Mouse (Mus musculus) cerebellum, adult 18-20 months (tissue): ENCODE results near the gene Pdcd1.
"Not testable (repeated sequence)": the region's sequence is repeated elsewhere in the genome, so short reads cannot be mapped to it uniquely, and the experiment has no call there.

Experiments used
- DNase-seq, 2 experiments: peaks; one replicate each; pipeline ENCODE4 v3.0.0; 2021

Gene Pdcd1

DNA sequence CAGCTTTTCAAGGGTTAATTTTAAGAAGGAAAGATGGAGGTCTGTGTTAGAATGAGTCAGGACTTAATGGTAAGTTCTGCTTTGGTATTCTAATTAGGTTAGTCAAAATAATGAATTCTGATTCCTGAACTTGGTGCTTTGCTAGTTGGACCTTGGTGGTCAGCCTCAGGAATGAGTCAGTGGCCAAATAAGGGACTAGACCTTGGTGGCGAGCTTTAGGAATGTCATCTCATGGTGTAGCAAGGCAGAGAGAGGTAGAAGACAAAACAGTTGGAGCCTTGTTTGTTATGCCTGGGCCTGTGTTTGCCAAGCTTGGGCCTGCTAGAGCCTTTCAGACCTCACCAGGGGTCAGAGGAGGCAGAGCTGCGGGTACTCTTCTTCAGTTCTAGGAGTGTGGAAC is 23.6 kb downstream of the Pdcd1 start:
- no peak for DNase-seq

DNA sequence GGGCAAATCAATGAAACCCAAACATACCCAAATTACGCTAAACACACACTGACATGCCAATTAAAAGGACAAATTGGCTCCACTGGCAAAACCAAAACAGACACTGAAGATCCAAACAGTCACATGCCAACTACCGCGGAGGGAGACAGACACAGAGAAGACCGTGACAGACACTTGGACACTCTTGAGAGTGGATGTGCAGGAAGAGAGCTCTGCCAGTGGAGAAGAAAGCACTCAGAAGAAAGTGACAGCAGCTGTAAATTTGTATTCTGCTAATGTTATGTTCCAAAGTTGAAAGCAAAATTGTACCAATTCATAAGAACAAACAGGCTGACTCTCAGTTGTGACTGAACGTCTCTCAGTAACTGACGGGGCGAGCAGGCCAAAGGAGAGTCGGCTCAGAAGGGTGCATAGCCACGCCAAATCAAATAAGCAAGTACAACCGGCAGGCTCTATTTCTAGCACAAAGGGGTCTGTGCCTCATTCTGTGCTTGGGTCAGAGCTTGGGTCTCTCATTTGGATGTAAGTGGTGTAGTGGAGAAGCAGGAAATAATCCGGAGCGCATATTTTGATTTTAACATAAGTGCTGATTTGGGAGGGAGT is 24.7 kb downstream of the Pdcd1 start:
- DNase-seq: no peak

DNA sequence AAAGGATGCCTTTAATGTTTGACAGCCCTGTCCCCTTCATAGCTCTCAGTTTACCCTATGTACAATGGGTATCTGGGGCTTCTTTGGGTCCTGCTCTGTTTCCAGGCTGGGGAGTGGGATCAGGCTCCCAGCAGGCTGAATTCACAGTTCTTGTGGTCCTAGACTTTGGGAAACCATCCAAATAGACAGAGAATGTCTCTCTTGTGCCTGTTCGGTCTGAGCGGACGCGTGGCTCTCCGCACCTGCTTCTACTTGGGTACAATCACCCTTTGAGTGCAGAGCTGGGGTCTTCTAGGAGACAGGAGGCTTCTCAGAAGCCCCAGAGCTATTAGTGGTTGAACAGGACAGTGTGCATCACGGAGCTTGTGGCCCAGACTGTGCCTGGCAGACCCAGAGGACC is 32.2 kb downstream of the Pdcd1 start, which contains the start of gene Neu4:
TSS of gene Neu4 (plus strand) at position 301 of the 400 bp plus-strand sequence.
- DNase-seq: no peak

DNA sequence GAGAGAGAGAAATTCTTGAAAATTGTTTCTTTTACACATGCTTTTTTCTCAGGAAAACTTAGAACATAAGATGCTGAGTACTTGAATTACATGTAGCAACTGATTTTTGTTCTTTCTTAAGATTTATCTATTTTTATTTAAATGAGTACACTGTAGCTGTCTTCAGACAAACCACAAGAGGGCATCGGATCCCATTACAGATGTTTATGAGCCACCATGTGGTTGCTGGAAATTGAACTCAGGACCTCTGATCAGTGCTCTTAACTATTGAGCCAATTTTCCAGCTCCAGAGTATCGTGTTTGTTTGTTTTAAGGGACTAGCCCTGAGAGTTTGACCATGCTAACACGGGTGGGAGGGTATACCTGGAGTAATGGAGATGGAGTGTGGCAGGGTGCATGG is 40.7 kb downstream of the Pdcd1 start:
- DNase-seq: no peak

DNA sequence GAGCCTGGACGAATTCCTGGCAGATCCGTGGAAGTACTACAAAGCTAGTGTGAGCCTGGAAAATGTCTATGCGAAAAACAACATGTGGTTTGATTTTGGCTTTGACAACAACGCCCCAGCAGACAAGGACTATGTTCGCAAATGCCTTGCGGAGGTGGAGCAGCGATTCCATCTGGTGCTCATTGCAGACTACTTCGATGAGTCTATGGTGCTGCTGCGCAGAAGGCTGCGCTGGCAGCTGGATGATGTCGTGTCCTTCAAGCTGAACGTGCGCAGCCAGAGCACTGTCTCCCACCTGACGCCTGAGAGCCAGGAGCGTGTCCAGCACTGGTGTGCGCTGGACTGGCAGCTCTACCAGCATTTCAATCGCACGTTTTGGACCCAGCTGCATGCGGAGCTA is 43.5 kb downstream of the Pdcd1 start:
- DNase-seq: not testable (repeated sequence)

DNA sequence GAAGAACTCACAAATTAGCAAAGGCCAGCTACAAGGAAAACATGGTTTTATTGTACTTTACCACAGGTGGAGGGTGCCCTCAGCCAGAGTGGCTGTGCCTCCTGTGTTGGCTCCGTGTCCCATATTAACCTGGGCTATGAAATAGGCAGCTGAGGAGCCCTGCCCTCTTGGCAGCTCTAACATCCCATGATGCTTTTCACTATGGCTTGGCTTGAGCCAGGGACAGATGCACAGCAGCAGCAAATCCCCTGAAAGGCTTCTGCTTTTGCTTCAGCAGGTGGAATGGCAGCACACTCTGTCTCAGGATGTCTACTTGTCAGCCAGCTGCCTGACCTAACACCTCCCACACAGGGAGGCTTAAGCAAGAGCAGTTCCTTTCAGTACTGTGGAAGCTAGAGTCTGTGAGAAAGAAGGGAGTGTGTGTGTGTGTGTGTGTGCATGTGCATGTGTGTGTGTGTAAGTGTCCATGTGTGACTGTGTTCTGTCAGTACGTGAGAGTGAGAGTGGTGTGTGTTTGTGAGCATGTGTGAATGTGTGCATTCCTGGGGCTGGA is 46.3 kb downstream of the Pdcd1 start:
- DNase-seq: not testable (repeated sequence)

DNA sequence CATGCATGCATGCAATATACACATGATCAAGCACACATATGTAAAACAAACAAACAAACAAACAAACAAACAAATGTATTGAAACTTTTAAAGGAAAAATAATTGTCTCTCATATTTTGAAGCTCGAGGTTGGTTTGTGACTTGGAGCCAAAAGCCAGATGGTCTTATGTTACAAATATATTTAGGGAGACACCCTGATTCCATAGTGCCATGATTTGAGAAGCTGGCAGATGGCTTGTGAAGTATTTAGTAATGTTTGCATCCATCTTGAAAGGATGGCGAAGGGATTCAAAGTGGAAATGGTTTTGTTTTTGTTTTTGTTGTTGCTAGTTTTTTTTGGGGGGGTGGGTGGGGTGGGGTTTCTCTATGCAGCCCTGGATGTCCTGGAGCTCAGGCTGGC is 51.3 kb downstream of the Pdcd1 start:
- DNase-seq: no peak

DNA sequence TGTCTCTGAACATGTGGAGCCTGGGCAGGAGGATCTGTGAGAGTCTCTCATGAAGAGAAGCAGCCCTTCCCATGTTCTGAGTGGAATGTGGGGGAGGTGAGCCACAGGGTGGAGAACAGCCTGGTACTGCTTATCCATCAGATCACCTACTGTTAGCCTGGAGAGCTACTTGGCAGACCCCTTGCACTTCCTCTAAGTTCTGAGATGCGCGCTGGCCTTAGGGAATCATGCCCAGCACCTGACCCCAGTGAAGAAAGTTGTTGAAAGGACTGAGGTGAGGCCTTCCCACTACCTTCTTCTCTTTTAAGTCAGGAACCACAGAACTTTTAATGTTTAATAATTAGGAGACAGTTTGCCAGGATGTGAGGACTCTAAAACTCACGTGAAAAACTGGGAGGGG is 60.9 kb downstream of the Pdcd1 start:
- not testable (repeated sequence) for DNase-seq

DNA sequence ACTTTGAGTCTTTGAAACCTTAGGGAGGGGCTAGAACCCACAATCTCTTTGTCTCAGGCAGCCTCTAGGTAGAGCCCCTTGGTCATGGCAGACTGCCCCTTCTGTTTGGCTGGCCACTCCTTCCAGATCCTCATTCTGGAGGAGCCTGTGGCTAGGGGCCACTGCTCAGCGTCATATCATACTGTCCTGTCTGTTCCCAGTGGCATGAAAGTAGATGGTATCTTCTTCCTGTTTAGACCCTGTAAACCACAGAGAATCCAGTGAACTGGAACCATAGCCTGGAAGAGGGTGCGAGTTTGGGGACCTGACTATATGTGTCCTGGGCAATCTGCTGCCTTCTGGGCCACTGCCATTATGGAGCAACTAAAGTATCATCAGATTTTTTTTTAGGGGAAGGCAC is 61.3 kb downstream of the Pdcd1 start:
- not testable (repeated sequence) for DNase-seq

DNA sequence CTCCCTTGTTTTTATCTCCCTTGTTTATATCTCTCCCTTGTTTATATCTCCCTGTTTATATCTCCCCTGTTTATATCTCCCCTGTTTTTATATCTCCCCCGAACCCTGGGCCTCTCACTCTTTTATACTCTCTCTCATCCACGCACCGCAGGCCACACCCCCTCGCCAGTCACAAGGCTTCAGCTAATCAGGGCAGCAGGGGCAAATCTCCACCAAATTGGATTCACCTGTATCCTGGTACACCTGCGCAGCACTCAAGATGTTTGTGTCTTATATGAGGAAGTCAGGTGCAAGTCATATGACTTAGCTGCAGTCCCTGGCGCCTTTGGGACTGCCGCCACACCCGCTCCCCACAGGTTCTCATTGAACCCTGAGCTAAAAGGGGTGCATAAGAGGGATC is 62.1 kb downstream of the Pdcd1 start, which contains the start of gene Gal3st2c:
TSS of gene Gal3st2c (plus strand) at position 301 of the 400 bp plus-strand sequence.
- not testable (repeated sequence) for DNase-seq

DNA sequence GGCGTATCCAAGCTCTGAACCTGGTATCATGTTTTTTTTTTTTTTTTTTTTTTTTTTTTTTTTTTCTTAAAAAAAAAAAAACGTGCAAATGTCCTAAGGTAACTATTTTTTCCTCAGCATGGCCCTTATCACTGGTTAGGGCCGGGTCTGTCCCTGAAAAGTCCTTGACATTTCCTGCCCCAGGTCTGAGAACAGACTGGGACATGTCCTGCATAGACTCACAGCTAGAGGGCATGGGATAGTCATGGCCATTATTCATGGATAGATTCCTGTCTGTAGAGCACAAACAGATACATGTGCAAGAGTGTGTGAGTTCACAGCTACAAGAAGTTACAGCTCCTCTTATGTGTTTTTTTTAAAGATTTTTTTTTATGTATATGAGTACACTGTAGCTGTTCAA is 63.6 kb downstream of the Pdcd1 start:
- no peak for DNase-seq
